Mouse (Mus musculus) heart, embryonic 14.5 days (tissue): ENCODE data around the gene Arid3b. TPM values are rescaled to one million over a fixed set of nuclear protein-coding genes. Genes with fewer than 3 reads are reported as not detected.

Source experiments
- ATAC-seq: fragments of 200-750 bp; cut with Nextera tagmentation; 2 replicates; pipeline ENCODE4 v1.8.0; 2017; ENCODE audit warnings: low read depth, moderate TSS enrichment; ENCODE audit not compliant: insufficient number of reproducible peaks, insufficient read depth, low FRiP score
- H3K27ac ChIP-seq, 2 experiments: fragments of 200-500 bp in 1 of 2; fragments of 300-500 bp in 1 of 2; sonication (generic) in 1 of 2; replicated peaks in 1 of 2; 2 replicates each; pipeline ENCODE4 v1.5.1; 2012 to 2014; ENCODE audit warnings: low read depth in 2 of 2, low read length in 2 of 2, control low read depth in 1 of 2, mild to moderate bottlenecking in 1 of 2, mixed read lengths in 1 of 2; ENCODE audit not compliant: control insufficient read depth in 1 of 2, insufficient read depth in 1 of 2
- H3K27me3 ChIP-seq: fragments of 300-500 bp; sonication (generic); 2 replicates; pipeline ENCODE4 v1.6.1; 2014; ENCODE audit warnings: mild to moderate bottlenecking, low read length, control low read depth; ENCODE audit not compliant: control insufficient read depth, insufficient read depth
- H3K36me3 ChIP-seq: fragments of 300-500 bp; sonication (generic); 2 replicates; pipeline ENCODE4 v1.6.1; 2014; ENCODE audit warnings: mild to moderate bottlenecking, control low read depth, low read length, mixed read lengths; ENCODE audit not compliant: control insufficient read depth, insufficient read depth
- H3K4me1 ChIP-seq, 2 experiments: fragments of 200-500 bp in 1 of 2; fragments of 300-500 bp in 1 of 2; sonication (generic) in 1 of 2; 2 replicates each; pipeline ENCODE4 v1.6.1; 2012 to 2014; ENCODE audit warnings: low read length in 2 of 2, control low read depth in 1 of 2, mixed read lengths in 1 of 2; ENCODE audit not compliant: control insufficient read depth in 2 of 2, insufficient read depth in 2 of 2
- H3K4me2 ChIP-seq: fragments of 300-500 bp; sonication (generic); 2 replicates; pipeline ENCODE4 v1.6.1; 2014; ENCODE audit warnings: mild to moderate bottlenecking, low read length
- H3K4me3 ChIP-seq, 2 experiments: fragments of 200-500 bp in 1 of 2; fragments of 300-500 bp in 1 of 2; sonication (generic) in 1 of 2; 2 replicates each; pipeline ENCODE4 v1.5.1; 2012 to 2014; ENCODE audit warnings: low read length in 2 of 2, mild to moderate bottlenecking in 2 of 2, control low read depth in 1 of 2, low read depth in 1 of 2, moderate library complexity in 1 of 2; ENCODE audit not compliant: control insufficient read depth in 1 of 2, insufficient read depth in 1 of 2
- H3K9ac ChIP-seq: fragments of 300-500 bp; sonication (generic); 2 replicates; pipeline ENCODE4 v1.6.1; 2014; ENCODE audit warnings: mild to moderate bottlenecking, low read length
- H3K9me3 ChIP-seq: fragments of 300-500 bp; sonication (generic); 2 replicates; pipeline ENCODE4 v1.6.1; 2016; ENCODE audit warnings: low read length, control low read depth; ENCODE audit not compliant: control insufficient read depth
- WGBS: fragments of 180-500 bp; shearing (Covaris S2); extraction: QIAGEN DNeasy Blood & Tissue Kit; methylation state at CpG from one replicate; pipeline ENCODE4 v1.1.7; 2014; 5-methylcytosine and 5-hydroxymethylcytosine counted together
- polyA plus RNA-seq: library from polyadenylated mRNA; unstranded; fragments of >200 nt; fragmentation: Nextera tagmentation; extraction: Ambion mirVana; gene quantifications from 2 replicates; pipeline ENCODE4 v1.2.1, GENCODE M21; 2014

Arid3b gene
- polyA plus RNA-seq, 1 experiment from 2014 or later, result 8.1 TPM

- no peaks in the 10 kb centered on the region for H3K27me3 ChIP-seq
- peak; percentile 52 for ATAC-seq
- H3K36me3 ChIP-seq, result peaks cover 11% of the 10 kb centered on the region
- no peaks in the 10 kb centered on the region for H3K9me3 ChIP-seq
- H3K9ac ChIP-seq, result peak within 1 kb of the TSS; percentile 99
- WGBS, result under 1% methylated on average over 90 of the region's 93 CpGs
- peak within 1 kb of the TSS; percentile 97 for H3K4me2 ChIP-seq
- H3K4me3 ChIP-seq, result peak within 1 kb of the TSS; percentile 79 to 89
- peak within 1 kb of the TSS; percentile 94 to 99 for H3K27ac ChIP-seq
- peaks cover 39 to 61% of the 10 kb centered on the region in 2 experiments for H3K4me1 ChIP-seq
Observed at GRCm38 (mm10) chr9:57765364-57766351, 70.9 kb downstream of the Arid3b start, which contains the start of gene Clk3. Gene Clk3 (minus strand): TSS chr9:57765860.

GRCm38 (mm10) chr9:57764974-57765363 is 71.6 kb downstream of the Arid3b start:
- ATAC-seq, result peak; percentile 84
- no peaks in the 10 kb centered on the region for H3K9me3 ChIP-seq
- peaks cover 36 to 58% of the 10 kb centered on the region in 2 experiments for H3K4me1 ChIP-seq
- H3K36me3 ChIP-seq, result peaks cover 18% of the 10 kb centered on the region
- H3K9ac ChIP-seq, result peak overlapping the region; percentile 99
- H3K27ac ChIP-seq, result peak overlapping the region; percentile 94 to 99
- peak overlapping the region; percentile 79 to 89 for H3K4me3 ChIP-seq
- WGBS, result under 1% methylated on average over 39 of the region's 45 CpGs
- H3K27me3 ChIP-seq, result no peaks in the 10 kb centered on the region
- peak overlapping the region; percentile 97 for H3K4me2 ChIP-seq

- H3K27me3 ChIP-seq, result no peaks in the 10 kb centered on the region
- under 1% methylated on average over 57 of the region's 57 CpGs for WGBS
Observed at GRCm38 (mm10) chr9:57764147-57764973, 72.2 kb downstream of the Arid3b start.

GRCm38 (mm10) chr9:57762563-57762991 is 74.0 kb downstream of the Arid3b start:
- peak overlapping the region; percentile 99 for H3K9ac ChIP-seq
- H3K36me3 ChIP-seq, result peaks cover 42% of the 10 kb centered on the region
- no peaks in the 10 kb centered on the region for H3K27me3 ChIP-seq
- H3K4me2 ChIP-seq, result peak overlapping the region; percentile 97
- no peak for ATAC-seq
- H3K4me1 ChIP-seq, result peaks cover 28 to 60% of the 10 kb centered on the region in 2 experiments
- H3K27ac ChIP-seq, result peak overlapping the region in 1 of 2 experiments; percentile 99; a peak in 3 of 4 replicates
- 43% methylated on average over 6 of the region's 6 CpGs for WGBS
- peak overlapping the region in 1 of 2 experiments; percentile 16; a peak in 1 of 4 replicates for H3K4me3 ChIP-seq
- H3K9me3 ChIP-seq, result no peaks in the 10 kb centered on the region

More at GRCm38 (mm10) chr9:57764147-57764973, 72.2 kb downstream of the Arid3b start:
- Histone ChIP-seq H3K4me1 (peaks cover 30 to 58% of the 10 kb centered on the region in 2 experiments), H3K4me3 (peak overlapping the region; percentile 79 to 89), H3K4me2 (peak overlapping the region; percentile 97), H3K9me3 (no peaks in the 10 kb centered on the region), H3K9ac (peak overlapping the region; percentile 99), H3K27ac (peak overlapping the region; percentile 94 to 99), H3K36me3 (peaks cover 24% of the 10 kb centered on the region)
- ATAC-seq, result peak; percentile 48

- no peaks in the 10 kb centered on the region for H3K9me3 ChIP-seq
- H3K4me1 ChIP-seq, result peaks cover 22 to 53% of the 10 kb centered on the region in 2 experiments
- H3K4me3 ChIP-seq, result peak overlapping the region in 1 of 2 experiments; percentile 16; a peak in 1 of 4 replicates
- WGBS, result 88% methylated on average over 13 of the region's 13 CpGs
- peak overlapping the region; percentile 97 for H3K4me2 ChIP-seq
- no peak for ATAC-seq
- H3K27ac ChIP-seq, result no peak overlapping the region
- H3K27me3 ChIP-seq, result no peaks in the 10 kb centered on the region
- peak overlapping the region; percentile 99 for H3K9ac ChIP-seq
- peaks cover 49% of the 10 kb centered on the region for H3K36me3 ChIP-seq
Observed at GRCm38 (mm10) chr9:57761563-57762551, 74.7 kb downstream of the Arid3b start.

- Histone ChIP-seq H3K9me3 (no peaks in the 10 kb centered on the region), H3K27me3 (no peaks in the 10 kb centered on the region), H3K36me3 (peaks cover 60% of the 10 kb centered on the region), H3K27ac (no peak overlapping the region), H3K9ac (no peak overlapping the region), H3K4me3 (no peak overlapping the region), H3K4me2 (no peak overlapping the region), H3K4me1 (peaks cover 13 to 42% of the 10 kb centered on the region in 2 experiments)
- no peak for ATAC-seq
- 92% methylated on average over 24 of the region's 24 CpGs for WGBS
Observed at GRCm38 (mm10) chr9:57760416-57761146, 76.0 kb downstream of the Arid3b start.
